Mouse (Mus musculus): ENCODE measurements at regions not wholly inside any gene's neighbourhood (a gene's known extent, or its start where the extent isn't known, plus 50 kb on each side); places are given as distances from the start of the nearest gene placed in this dataset.

- TF ChIP-seq CTCF (IDR thresholded peaks at IDR 0.05; ENCODE audit: insufficient read depth, low read length) (no peak), POLR2A (IDR thresholded peaks at IDR 0.05; ENCODE audit: borderline replicate concordance, extremely low read depth, low read depth, low read length) (no peak)
Measured at GRCm38 (mm10) chr4:153316519-153316918, 166.1 kb downstream of the Ajap1 start.
